Mouse (Mus musculus) embryo, embryonic 11 days (tissue): Measurements from ENCODE around the gene Klhl5.
"Not testable (repeated sequence)": the region's sequence is repeated elsewhere in the genome, so short reads cannot be mapped to it uniquely, and the experiment has no call there.

Experiments
- DNase-seq: peaks from one replicate; pipeline ENCODE4 v3.0.0-alpha.2; 2015

Gene Klhl5

DNA sequence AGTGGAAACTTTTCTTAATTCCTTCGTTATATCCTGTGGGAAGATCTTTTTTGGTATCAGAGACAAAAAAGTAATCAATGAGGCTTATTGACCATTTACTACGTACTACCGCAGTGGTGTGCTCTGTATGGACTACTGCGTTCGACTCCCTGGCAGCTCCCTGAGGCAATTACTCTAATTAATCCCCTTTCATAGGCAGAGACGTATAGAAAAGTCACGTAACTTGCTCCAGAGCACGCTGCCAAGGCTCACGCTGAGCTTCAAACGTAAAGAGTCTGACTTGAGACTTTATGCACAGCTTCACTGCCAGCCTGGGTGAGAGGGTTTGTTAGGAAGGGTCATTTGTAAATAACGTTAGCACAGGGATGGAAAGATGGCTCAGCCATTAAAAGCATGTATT, 7.3 kb upstream of the Klhl5 start:
- no peak for DNase-seq

DNA sequence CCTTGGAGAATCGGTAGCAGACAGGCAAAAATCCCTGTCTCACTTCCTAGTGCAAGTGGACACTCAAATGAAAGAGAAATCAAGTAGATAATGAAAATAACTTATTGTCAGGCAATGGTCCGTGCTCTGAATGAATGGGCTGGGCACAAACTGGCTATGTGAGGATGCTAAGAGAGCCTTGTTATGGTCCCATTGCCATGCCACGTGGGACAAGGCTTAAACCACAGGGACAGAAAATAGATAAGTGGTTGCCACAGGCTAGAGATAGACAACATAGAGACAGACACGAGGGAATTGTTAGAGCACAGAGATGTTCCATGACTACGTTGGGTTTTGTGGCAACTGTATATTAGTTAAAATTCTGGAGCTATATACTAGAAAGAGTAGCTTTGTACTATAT, 6.1 kb upstream of the Klhl5 start:
- no peak for DNase-seq

DNA sequence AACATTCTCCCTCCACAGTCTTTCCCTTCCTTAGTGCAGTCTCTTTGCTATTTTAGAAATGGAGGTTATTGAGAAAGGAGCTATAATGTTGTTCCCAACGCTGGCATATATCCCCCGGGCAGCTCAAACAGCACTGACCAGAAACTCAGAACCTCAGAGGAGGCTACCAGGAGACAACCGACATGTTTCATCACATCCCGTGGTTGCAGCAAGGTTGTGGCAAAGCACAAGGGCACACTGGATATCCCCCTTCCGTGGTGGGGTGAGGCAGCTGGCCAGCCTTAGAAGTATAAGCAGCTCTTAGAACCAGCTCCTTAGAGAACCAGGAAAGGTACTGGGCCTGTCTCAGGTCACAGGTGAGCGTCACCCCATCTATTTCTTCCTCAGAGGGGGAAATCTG, 5.7 kb upstream of the Klhl5 start:
- DNase-seq, result no peak

DNA sequence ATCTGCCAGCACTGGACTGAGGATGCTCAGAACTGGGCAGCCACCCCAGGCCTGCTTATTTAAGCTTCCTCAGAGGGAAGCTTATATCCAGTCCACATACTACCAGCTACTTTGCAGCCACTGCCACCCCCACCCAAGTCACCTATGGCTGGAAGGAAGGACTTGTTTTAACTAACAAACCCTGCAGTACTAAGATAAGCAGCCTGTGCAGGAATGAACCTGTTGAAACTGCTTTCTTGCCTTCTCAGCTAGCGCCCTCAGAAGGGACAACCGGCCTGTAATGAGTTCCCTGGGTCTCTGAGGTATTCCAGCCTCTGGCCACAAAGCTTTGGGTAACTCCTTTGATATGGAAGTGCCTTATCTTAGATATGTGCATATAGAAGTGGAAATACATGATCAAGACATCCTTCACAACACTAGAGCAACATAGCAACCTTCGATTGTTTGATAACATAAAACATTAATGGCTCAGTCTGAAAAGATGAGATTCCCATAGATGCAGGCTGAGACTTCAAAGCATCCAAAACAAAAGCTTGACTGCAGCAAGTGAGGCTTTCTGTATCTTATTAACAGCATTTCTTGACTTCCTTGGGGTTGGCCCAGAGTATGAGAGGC, 5.2 kb upstream of the Klhl5 start:
- no peak for DNase-seq

DNA sequence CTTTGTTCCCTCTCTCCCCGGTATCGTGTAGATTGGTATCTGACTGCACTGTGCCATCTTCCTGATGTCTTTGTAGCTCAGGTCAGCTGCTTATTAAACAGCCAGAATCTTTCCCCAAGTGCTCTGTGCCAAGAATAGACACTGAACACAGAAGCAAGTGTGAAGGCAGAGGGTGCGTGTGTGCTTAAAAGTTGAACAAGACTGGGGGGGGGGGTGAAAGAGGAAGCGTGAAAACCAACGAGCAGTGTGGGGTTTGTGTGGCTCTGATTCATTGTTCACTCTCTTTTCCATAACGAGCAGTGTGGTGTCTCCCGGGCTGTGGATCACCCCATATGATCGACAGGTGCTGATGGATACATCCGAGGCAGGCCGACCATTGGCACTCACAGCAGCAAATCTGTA, 4.7 kb upstream of the Klhl5 start:
- DNase-seq, result no peak

DNA sequence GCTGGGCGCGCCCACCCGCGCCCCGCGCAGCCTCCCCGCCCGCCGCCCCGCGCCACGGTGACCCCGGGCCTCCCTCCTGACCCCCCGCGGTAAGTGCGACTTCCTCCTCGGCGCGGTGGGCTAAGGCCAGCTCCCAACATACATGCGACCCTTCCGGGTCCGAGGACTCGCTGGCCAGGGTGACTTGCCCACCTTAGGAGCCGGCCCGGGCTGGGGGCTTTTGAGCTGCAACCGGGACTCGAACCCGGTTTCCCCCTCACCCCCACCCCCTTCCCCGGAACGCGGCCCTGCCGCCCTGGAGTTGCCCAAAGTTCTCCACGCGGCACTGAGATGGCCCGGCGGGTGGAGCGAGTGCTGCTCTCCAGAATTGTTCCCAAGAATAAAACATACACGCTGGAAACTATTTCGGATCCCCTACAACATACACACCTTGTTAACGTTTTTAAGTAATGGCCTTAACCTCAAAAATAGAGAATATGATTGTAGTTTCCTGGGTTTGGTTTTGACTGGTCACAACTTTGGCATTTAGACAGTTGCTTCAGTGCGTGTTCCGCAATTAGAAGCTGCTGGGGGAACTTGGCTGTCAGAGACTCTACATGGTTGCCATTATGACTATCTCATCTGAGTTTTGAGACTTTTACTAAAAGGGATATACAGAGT, 564 bp downstream of the Klhl5 start:
- no peak for DNase-seq

DNA sequence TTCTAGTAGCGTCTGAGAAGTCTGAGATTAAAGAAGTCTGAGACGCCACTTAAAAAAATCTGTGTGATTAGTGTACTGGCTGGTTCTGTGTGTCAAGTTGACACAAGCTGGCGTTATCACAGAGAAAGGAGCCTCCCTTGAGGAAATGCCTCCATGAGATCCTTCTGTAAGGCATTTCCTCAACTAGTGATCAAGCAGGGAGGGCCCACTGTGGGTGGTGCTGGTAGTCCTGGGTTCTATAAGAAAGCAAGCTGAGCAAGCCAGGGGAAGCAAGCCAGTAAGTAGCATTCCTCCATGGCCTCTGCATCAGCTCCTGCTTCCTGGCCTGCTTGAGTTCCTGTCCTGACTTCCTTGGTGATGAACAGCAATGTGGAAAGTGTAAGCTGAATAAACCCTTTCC, 4.9 kb downstream of the Klhl5 start:
- DNase-seq, result not testable (repeated sequence)

DNA sequence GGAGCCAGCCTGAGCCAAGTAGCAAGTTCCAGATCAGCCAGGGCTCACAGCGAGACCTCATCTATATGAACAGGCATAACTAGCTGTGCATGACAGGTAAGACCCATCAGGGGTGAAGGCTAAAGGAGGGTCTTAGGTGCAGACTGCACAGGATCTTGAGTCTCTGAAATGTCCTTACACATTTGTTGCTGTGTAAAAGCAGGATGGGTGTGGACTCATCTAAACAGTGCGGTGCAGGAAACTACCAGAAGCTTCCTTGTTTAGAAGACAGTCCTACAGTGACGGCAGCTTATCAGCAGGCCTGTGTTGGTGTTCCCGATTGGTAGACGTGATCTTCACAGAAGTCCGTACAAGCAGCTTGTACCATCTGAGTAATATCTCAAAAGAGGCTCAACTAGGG, 6.0 kb downstream of the Klhl5 start:
- no peak for DNase-seq

DNA sequence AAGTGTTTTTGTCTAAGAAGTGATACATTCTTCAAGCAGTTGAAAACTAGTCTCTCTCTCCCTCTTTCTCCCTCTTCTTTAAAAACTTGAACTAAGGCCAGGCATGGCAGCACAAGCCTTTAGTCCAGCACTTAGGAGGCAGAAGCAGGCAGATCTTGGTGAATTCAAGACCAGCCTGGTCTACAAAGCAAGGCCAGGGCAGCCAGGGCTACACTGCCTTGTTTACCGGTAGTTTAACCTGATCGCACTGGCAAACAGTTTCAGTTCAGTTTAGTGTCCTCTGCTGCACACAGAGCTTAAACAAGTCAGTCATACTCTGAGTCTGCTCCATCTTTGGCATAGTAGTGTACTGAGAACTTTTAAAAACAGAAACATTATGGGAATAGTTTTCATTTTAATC, 9.4 kb downstream of the Klhl5 start:
- DNase-seq, result no peak

DNA sequence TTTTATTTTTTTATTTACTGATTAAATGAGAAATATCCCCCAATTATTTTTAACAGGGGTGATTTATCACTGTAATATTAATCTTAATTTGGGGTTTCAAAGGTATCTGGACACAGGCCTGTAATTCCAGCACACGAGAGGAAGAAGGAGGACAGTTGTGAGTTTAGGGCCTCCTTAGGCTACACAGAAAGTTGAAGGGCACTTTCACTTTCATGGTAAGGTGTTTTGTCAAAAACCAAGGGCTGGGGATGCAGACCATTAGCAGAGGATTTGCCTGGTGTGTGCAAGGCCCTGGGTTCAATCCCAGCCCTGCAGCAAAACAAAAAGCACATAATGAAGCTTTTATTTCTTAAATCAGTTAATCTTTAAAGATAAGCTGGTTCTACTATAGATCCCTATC, 12.2 kb downstream of the Klhl5 start:
- no peak for DNase-seq

DNA sequence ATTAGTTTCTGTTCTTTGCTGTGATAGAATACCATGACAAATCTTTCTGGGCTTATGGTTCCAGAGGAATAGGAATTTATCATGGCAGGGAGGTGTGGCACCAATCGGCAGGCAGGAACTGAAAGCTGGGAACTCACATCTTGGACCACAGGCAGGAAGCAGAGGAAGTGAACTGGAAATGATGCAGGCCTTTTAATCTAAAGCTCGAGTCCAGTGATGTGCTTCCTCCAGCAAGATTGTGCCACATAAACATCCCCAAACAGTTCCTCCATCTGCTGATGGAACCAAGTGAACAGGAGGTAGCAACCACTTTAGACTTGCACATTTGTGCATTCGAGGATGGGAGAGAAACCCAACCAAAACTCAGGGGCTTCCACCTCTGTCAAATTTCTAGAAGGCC, 12.6 kb downstream of the Klhl5 start:
- no peak for DNase-seq

DNA sequence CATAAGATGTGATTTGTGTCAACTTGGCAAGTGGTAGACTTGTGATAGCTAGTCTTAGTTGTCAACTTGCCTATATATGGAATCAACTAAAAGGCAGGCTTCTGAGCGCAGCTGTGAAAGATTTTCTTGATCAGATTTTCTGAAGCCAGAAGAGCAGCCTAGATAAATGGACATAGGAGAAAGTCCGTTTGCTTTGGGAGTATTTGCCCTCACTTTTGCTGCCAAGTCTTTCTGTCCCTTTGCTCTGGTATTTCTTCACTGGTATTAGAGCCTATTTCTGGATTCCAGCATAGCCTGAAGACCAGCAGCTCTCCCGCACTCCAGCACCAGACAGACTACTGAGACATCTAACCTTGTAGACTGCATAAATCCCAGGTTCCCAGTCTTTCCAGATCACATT, 15.3 kb downstream of the Klhl5 start:
- no peak for DNase-seq

DNA sequence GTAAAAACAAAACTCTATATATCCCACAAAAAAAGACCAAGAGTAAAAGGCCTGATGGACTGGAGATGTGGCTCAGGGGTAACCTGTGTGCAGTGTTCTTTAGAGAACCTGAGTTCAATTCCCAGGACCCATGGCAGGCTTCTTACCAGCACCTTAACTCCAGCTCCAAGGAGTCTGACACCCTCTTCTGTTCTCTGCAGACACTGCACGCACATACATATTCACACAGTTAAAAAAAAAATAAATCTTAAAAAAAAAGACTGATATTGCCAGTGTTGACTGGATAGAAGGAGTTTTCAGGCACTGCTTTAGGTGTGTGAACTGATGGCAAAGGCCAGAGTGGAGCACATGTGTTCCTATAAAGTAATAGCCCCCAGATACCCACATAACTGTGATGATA, 18.8 kb downstream of the Klhl5 start:
- no peak for DNase-seq

DNA sequence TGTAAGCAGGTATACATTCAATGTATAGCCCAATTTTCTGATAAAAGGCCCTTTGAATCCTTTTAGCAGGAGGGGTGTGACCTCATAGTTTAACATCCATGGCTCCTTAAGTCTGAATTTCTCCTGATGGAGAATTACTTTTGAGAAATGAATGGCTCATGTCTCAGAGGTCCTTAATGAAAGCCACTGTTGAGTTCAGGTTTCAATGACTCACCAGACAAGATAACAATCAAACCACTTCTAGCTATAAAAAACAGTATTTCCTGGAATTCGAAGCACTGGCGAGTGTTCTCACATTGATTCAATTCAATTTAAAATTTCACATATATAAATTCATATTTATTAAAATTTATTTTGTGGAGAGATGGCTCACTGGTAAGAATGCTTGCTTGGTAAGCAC, 21.1 kb downstream of the Klhl5 start:
- DNase-seq, result no peak

DNA sequence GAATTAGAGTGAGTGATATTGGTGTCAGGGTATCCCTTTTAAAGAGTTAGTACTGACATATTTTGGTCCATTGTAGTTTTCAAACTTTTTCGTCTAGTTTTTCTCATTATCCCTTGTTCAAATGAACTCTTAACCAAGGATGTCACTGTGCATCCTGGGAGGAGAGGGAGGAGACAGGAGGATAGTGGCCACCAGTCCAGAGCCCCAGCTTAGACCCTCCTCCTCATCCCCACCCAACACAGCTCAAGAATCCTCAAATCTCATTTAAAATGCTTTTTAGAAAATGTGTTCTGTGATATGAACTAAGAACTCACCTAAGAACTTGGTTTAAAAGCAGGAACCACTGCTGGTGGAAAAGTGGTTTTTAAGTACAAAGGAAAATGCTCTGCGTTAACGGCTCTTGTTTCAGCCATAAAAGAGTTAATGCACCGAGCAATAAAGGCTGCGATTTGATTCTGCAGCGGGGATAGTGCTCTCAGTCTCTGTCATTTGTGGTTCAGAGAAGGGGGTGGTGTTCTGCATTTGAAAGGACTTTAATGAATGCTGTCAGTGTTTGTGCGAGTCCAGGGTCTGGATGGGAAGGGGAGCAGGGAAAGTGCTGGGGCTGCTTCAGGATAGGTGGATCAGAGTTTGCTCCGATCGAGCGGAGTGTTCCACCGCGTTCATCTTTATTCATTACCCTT, 23.3 kb downstream of the Klhl5 start:
- DNase-seq, result peak; percentile 77

DNA sequence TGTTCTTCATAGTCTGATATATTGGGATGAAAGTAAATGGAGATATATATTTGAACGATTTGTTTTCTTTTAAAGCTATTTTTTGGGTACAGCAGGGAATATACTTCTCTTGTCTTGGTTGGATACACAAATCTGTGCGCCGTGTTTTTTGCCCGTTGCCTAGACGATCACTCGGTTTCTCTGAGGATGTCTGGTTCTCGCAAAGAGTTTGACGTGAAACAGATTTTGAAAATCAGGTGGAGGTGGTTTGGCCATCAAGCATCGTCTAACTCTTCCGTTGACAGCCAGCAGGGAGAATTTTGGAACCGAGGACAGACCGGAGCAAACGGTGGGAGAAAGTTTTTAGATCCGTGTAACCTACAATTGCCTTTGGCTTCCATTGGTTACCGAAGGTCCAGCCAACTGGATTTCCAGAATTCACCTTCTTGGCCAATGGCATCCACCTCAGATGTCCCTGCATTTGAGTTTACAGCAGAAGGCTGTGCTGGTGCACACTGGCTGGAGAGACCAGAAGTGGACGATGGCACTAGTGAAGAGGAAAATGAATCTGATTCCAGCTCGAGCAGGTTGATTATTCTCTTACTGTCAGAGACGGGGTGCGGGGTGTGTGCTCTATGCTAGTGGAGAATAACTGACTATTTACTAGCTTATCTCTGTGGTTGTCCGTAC, 24.0 kb downstream of the Klhl5 start:
- DNase-seq, result no peak

DNA sequence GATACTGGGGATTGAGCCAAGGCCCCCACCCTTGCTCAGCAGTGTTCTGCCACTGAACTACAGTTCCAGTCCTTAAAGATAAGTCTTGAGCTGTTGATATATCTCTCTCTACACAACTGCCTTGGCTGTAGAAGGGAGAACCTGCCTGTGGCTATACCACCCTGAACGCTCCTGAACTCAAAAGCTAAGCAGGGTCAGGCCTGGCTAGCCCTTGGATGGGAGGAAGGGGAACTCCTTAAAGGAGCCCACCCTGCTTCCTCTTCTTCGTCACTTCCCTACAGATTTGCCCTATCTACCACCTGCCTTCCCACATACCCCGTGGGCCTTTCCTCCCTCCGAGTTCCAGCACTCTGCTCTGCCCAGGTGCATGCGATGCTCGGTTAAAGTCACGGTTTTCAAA, 28.8 kb downstream of the Klhl5 start:
- DNase-seq, result no peak

DNA sequence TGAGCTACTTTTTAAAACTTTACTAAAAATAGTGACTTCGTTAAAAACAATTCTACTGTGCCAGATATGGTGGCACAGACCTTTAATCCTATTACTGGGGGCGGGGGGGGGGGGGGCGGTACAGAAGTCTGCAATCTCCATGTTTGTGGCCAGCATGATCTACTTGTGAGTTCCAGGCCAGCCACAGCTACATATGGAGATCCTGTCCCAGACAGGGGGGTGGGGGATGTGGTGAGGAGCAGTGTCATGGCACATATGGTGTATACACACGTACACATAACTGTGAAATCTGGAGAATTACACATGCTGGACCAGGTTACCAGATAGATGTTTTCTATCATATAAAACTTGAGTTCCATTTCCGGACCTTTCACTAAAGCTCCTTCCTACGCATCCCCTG, 29.7 kb downstream of the Klhl5 start:
- no peak for DNase-seq

DNA sequence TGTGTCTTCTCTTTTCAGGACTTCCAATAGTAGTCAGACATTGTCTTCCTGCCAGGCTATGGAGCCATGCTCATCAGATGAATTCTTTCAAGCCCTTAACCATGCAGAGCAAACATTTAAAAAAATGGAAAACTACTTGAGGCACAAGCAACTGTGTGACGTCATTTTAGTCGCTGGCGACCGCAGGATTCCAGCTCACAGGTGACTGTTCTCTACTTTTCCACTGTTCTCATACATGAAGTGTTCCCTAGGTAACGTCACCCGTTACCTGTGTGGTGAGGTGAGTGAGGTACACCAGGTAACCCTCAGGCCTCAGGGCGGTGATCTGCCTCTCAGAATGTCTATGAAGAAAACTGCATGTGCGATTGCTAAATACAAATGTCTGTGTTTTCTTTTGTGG, 33.9 kb downstream of the Klhl5 start:
- DNase-seq, result no peak

DNA sequence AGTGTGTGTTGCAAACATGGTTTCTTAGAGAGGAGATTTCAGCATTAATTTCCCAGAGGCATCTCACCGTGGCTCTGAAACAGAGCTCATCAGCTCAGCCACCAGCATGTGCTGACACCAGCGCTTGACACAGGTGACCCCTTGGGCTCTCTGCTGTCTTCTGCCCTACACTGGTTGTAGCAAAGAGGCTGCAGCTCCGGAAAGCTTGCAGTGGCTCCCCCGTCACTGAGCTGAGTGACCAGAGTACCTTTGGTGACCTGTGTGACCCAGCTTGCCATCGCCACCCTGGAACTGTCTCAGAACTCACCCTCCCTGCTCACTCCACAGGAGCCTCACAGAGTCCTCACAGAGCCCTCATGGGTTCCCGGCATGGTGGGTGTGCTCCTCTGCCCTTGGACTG, 34.9 kb downstream of the Klhl5 start:
- DNase-seq, result no peak

DNA sequence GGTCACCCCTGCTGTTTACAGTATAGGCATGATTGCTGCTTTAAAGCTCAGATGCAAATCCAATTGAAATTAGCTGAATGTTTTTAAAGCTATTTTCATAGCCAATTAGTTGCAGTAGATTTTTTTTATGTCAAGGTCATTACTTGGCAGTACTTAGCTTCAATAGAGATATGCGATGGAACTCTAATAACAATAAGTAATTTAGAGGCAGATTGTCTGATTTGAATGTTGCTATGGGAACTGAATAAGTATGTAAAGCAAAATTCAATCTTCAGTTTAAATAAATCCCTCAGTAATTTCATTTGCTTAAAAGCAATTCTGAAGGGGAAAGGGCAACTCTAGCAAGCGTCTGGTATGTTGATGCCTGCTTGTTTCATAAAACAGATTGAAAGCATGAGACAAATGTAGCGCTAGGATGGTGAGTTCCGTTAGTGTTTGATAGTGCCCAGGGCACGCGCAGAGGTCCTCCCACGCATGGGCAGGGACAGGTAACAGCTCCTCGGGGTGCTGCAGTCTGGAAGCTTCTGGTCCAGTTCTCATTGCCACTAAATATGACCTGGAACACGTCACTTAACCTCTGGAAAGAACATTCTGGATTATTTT, 38.3 kb downstream of the Klhl5 start:
- DNase-seq, result no peak

DNA sequence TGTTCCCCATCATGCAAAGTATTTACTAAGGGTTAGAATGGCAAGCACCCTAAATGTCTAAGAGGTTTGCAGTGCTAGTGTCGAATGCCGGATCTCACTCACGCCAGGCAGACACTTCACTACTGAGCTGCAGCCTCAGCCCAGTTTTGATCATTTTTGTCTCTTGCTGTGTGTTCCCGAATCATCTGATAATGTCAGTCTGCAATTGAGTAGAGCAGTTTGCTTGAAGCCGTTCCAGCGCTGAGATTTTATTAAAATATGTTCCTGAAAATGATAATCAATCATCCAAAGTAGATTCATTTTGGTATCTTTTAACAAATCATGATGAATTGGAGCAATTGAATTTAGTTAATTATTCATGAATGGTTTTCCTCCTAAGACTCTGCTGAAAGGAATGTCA, 39.4 kb downstream of the Klhl5 start:
- no peak for DNase-seq

DNA sequence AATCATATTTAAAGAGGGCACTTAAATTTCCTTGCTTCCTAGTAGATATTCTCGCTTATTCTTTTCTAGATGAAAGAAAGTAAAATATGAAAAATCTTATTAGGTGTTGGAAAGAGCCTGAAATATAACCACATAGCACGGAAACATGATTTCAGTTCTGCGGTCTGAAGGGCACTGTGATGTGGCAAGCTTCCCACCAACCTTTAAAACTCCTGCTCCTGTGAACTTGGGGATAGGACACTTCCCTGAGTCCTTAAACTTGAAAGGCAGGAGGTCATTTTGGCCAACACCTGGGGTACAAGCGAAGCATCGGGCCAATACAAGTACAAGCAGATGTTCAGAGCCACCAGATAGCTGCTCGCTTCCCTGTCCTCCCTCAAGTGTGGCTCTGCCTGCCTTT, 42.4 kb downstream of the Klhl5 start:
- DNase-seq, result no peak
